Mouse (Mus musculus) megakaryocyte, embryonic 14.5 days (primary cell): ENCODE measurements around the gene Sbk3. TPM values are rescaled to one million over a fixed set of nuclear protein-coding genes. Genes with fewer than 3 reads are reported as not detected.
"Not testable (repeated sequence)": the region's sequence is repeated elsewhere in the genome, so short reads cannot be mapped to it uniquely, and the experiment has no call there.

Source experiments
- H3K27me3 ChIP-seq: replicated peaks from 2 replicates; pipeline ENCODE3; 2012; ENCODE audit warnings: inconsistent platforms
- H3K36me3 ChIP-seq: replicated peaks from 2 replicates; pipeline ENCODE3; 2012; ENCODE audit warnings: low read length, inconsistent platforms, mixed read lengths
- H3K4me1 ChIP-seq: 2 replicates; pipeline ENCODE4 v1.6.1; 2012; ENCODE audit warnings: inconsistent platforms
- H3K4me3 ChIP-seq: replicated peaks from 2 replicates; pipeline ENCODE3; 2012; ENCODE audit warnings: moderate library complexity, mild to moderate bottlenecking, inconsistent platforms
- H3K9me3 ChIP-seq: 2 replicates; pipeline ENCODE4 v1.6.1; 2012; ENCODE audit warnings: inconsistent platforms
- FLI1 ChIP-seq: IDR thresholded peaks from 2 replicates; pipeline ENCODE4 v1.6.1; 2012; ENCODE audit warnings: low read length, inconsistent platforms, mixed read lengths
- GATA1 ChIP-seq: IDR thresholded peaks from 3 replicates; pipeline ENCODE4 v1.6.1; 2012; ENCODE audit warnings: mixed read lengths, low read length, inconsistent platforms, borderline replicate concordance
- polyA plus RNA-seq: library from polyadenylated mRNA; stranded (reverse); fragments of >175 nt; gene quantifications from 2 replicates; pipeline ENCODE4 v1.2.3, GENCODE M21; 2012; ENCODE audit warnings: low replicate concordance; ENCODE audit not compliant: insufficient read depth

The Sbk3 gene
- 0.06 TPM in 1 of 2 replicates, not detected in the other for polyA plus RNA-seq

DNA sequence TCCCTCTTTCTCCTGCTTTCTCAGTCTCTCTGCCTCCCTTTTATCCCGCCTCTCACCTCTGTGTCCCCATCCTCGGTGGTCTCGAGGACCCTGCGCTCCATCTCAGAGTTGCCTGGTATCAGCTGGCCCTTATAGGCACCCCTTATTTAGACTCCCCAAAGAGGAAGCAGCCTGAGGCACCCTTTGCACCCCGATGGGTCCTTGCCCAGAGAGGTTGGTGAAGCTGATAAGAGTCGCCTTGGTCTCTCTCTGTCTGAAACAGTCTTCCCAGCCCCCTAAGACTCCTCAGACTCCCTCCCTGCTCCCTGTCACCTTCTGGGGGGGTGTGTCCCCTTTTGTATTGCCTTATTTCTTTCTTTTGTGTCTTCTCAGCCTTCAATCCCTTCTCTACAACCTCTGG is at the start of gene Sbk3:
Gene Sbk3 (minus strand): TSS at position 101 of the 400 bp plus-strand sequence.
- Histone ChIP-seq H3K9me3 (no peaks in the 10 kb centered on the region), H3K36me3 (no peaks in the 10 kb centered on the region), H3K4me3 (no peak within 1 kb of the TSS), H3K27me3 (peaks cover 50% of the 10 kb centered on the region), H3K4me1 (peaks cover 24% of the 10 kb centered on the region)
- TF ChIP-seq GATA1 (no peak), FLI1 (no peak)

DNA sequence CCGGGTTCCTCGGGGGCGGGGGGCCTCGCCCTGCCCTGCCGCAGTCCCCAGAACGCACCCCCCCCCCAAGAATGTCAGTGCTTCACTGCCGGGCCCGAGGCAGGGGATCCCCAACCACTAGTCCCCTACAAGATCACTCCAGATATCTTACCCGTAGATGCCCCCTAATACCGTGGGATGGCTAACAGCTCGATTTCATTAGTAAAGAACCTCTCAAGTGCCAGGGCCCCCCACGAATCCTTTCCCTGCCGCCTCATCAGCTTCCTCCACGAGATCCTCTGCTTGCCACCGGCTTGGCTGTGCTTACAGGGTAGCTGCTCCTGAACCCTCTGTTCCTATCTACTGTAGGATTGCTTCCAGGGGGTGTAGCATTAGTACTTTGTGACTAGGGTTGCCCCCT is 49.7 kb upstream of the Sbk3 start:
- no peaks in the 10 kb centered on the region for H3K27me3 ChIP-seq
- peaks cover 82% of the 10 kb centered on the region for H3K4me1 ChIP-seq
- 0 out of 2 replicates have a peak, but pooled peaks cover 3% of the 10 kb centered on the region for H3K9me3 ChIP-seq
- peaks cover 63% of the 10 kb centered on the region for H3K36me3 ChIP-seq
- peak overlapping the region; percentile 94 for H3K4me3 ChIP-seq
- TF ChIP-seq GATA1, result no peak
- TF ChIP-seq FLI1, result no peak

DNA sequence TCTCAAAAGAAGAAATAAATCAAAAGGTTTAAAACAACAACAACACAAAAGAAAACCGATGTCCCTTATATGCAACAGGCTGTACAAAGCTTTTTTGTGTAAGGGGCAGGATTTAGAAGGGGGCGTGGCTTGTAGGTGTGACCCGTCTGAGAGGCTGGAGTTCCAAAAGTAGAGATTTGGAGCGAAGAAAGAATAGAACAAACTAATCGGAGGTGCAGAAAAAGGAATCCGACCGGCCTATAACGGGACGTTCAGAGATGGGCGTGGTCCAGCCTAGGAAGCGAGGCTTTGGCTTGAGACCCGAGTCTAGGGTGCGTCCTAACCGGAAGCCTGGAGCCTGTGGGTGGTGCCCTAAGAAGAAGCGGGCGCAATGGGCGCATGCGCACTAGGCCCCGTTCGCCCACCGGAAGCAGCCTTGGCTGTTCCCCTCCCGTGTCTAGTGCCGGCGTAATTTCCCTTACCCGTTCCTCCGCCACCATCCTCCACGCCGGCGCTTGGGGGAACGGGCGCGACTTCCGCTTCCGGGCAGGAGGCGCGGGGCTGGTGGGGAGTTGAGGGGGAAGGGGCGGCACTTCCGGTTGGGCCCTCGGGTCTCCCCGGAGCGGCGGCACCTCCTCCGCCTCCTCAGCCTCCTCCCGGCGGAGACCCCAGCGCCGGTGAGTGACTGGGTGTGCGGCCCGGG is 49.2 kb upstream of the Sbk3 start, which contains the start of the genes Zfp865 and Ccdc106:
Gene Zfp865 (plus strand): TSS at position 377 of the 682 bp plus-strand sequence.
Gene Ccdc106 (plus strand): TSS at position 554 of the 682 bp plus-strand sequence.
- Histone ChIP-seq H3K4me1 (peaks cover 78% of the 10 kb centered on the region), H3K4me3 (peak within 1 kb of the TSS; percentile 94), H3K9me3 (0 out of 2 replicates have a peak, but pooled peaks cover 3% of the 10 kb centered on the region), H3K27me3 (no peaks in the 10 kb centered on the region), H3K36me3 (peaks cover 57% of the 10 kb centered on the region)
- TF ChIP-seq FLI1, result peak; percentile 77
- TF ChIP-seq GATA1, result no peak

DNA sequence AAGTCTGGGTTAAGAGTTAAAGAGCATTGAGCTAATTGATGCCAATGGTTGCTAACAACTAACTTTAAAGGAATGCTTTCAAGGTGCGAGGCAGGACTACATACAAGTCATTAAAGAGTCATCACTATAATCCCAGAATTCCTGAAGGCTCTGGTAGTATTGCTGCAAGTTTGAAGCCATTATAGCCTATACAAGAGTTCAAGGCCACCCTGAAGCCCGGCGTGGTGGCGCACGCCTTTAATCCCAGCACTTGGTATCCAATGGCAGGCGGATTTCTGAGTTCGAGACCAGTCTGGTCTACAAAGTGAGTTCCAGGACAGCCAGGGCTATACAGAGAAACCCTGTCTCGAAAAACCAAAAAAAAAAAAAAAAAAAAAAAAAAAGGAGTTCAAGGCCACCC is 48.6 kb upstream of the Sbk3 start:
- H3K9me3 ChIP-seq, H3K27me3 ChIP-seq: not testable (repeated sequence)
- Histone ChIP-seq H3K4me1 (peaks cover 72% of the 10 kb centered on the region), H3K36me3 (peaks cover 52% of the 10 kb centered on the region), H3K4me3 (peak overlapping the region; percentile 94)

DNA sequence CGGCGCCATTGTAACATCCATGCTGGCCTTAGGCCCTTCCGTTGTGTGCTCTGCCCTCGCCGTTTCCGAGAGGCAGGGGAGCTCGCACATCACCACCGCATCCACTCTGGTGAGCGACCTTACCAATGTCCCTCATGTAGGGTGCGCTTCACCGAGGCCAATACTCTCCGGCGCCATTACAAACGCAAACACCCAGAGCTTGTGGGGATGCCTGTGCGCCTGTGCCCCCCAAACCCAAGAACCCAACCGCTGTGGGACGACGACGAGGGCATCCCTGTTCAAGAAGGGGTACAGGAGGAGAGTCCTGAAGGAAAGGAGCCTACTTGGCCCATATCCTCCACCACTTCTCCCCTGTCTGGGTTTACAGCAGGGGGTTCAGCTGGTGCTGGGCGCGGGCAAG is 47.0 kb upstream of the Sbk3 start:
- Histone ChIP-seq H3K27me3 (no peaks in the 10 kb centered on the region), H3K9me3 (0 out of 2 replicates have a peak, but pooled peaks cover 3% of the 10 kb centered on the region), H3K4me3 (no peak overlapping the region), H3K36me3 (peaks cover 40% of the 10 kb centered on the region), H3K4me1 (peaks cover 61% of the 10 kb centered on the region)
- TF ChIP-seq FLI1 (no peak), GATA1 (no peak)

DNA sequence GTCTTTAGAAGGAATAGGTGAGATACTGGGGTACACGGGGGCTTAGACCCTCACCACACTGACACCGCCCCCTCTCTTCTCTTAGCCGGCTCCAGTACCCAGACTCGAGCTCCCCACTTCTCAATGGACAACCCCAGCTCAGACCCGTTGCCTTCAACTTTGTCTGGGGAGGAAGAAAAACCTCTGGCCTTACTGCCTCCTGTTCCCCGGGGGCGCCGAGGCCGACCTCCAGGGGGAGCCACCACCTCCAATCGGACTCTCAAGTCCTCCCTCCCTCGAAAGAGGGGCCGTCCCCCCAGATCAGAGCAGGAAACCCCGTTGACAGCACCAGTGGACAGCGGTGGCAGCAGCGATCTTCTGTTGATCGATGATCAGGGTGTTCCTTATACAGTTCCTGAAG is 46.4 kb upstream of the Sbk3 start:
- Histone ChIP-seq H3K4me1 (peaks cover 61% of the 10 kb centered on the region), H3K9me3 (0 out of 2 replicates have a peak, but pooled peaks cover 3% of the 10 kb centered on the region), H3K4me3 (no peak overlapping the region), H3K36me3 (peaks cover 40% of the 10 kb centered on the region), H3K27me3 (no peaks in the 10 kb centered on the region)
- TF ChIP-seq GATA1 (no peak), FLI1 (no peak)

DNA sequence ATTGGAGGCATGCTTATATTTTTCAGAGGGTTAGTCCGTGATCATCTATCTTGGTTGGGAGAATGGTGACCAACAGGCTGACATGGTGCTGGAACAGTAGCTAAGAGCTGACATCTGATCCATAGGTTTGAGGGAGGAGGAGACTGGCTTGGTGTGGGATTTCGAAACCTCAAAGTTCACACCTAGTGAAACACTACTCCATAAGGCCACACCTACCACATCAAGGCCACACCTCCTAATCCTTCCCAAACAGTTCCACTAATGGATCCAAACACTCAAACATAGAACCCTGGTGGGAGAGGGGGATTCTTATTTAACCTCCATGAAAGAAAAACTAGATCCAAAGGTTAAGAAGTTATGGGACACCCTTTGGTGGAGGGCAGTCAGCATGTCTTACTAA is 46.0 kb upstream of the Sbk3 start:
- TF ChIP-seq GATA1 (no peak), FLI1 (no peak)

DNA sequence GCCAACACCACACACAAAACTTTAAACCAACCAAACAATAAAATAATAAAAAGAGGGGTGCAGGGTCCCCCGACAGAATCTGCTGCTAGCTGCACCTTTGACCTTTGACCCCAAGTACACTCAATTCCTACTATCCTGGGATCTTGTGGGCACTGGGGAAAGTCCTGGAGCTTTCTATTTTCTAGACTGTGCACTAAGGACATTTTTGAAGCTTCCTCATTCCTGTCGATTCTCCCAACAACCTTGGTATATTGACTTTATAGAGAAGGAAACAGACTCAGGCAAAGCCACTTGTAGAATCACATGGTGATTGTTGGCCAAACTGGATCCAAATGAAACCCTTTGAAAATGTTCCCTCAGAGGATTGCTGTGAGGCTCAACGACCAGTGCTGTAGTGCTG is 45.1 kb upstream of the Sbk3 start:
- no peak for TF ChIP-seq FLI1
- no peak for TF ChIP-seq GATA1
- peaks cover 54% of the 10 kb centered on the region for H3K4me1 ChIP-seq
- no peaks in the 10 kb centered on the region for H3K27me3 ChIP-seq
- peaks cover 41% of the 10 kb centered on the region for H3K36me3 ChIP-seq
- peak overlapping the region; percentile 94 for H3K4me3 ChIP-seq
- 0 out of 2 replicates have a peak, but pooled peaks cover 3% of the 10 kb centered on the region for H3K9me3 ChIP-seq

More for the DNA sequence above, 46.0 kb upstream of the Sbk3 start:
- Histone ChIP-seq H3K4me1 (peaks cover 57% of the 10 kb centered on the region), H3K9me3 (0 out of 2 replicates have a peak, but pooled peaks cover 3% of the 10 kb centered on the region), H3K36me3 (peaks cover 40% of the 10 kb centered on the region), H3K4me3 (no peak overlapping the region), H3K27me3 (no peaks in the 10 kb centered on the region)

DNA sequence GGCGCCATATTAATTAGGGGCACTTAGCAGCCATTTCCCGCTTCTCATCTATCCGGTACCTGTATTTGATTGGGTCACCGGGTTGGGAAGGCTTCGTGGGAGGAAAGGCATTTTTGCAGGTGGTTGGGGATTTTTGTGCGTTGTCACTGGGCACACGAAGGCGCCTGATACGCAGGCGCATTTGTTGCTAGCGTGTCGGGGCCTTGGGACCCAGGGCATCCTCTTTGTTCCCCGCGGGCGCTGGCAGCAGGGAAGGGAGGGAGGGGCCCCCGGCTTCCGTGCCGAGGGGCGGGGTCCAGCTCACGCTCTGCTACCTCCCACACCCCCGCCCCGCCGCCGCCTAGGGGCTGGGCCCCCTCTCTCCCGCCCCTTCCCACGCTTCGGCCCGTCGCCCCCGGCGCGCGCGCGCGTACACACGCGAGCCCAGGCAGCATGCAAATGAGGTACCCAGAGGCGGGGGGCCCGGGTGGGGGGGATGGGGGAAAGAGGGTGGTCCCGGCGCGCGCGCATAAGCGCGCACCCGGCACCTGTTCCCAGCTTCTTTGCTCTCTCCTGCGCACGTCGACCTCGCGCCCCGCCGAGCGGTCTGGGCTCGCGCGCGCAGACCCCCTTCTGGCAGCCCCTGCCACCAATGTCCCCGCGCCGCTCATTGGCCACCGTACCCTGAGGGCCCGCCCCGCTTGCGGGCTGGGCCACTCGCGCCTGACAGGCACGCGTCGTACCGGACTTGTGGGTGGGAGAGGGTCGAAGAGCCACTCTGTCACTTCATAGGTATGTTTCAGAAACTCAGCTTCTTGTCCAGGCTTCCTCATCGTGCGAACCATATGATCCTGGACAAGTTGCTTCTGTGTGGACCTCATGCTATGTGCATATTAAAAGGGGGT is 44.4 kb upstream of the Sbk3 start, which contains the start of gene Gm44973:
Gene Gm44973 (plus strand): TSS at position 379 of the 884 bp plus-strand sequence.
- Histone ChIP-seq H3K27me3 (no peaks in the 10 kb centered on the region), H3K4me3 (peak within 1 kb of the TSS; percentile 94), H3K36me3 (peaks cover 48% of the 10 kb centered on the region), H3K9me3 (0 out of 2 replicates have a peak, but pooled peaks cover 3% of the 10 kb centered on the region), H3K4me1 (peaks cover 51% of the 10 kb centered on the region)
- TF ChIP-seq GATA1, result peak; percentile 54; the same call in 1 of the 3 replicates
- no peak for TF ChIP-seq FLI1
